Mouse (Mus musculus): ENCODE data around the gene Slc6a11.

- TF ChIP-seq CTCF (IDR thresholded peaks at IDR 0.05 in 2 of 3, conservative IDR thresholded peaks at IDR 0.05 in 1 of 3; ENCODE audit: control insufficient read depth in 1 of 3, insufficient read depth in 1 of 3, low read depth in 2 of 3, low read length in 3 of 3, poor library complexity in 1 of 3, severe bottlenecking in 1 of 3) (no peak), HCFC1 (IDR thresholded peaks at IDR 0.05; ENCODE audit: low read depth, low read length) (no peak), USF2 (IDR thresholded peaks at IDR 0.05; ENCODE audit: borderline replicate concordance in 1 of 2, insufficient read depth in 1 of 2, low read depth in 1 of 2, low read length in 2 of 2) (no peak), POLR2A (IDR thresholded peaks at IDR 0.05; ENCODE audit: control insufficient read depth in 1 of 2, insufficient read depth in 1 of 2, low read depth in 1 of 2, low read length in 2 of 2, poor library complexity in 1 of 2) (no peak), NELFE (IDR thresholded peaks at IDR 0.05; ENCODE audit: low read depth, low read length) (no peak), GABPA (IDR thresholded peaks at IDR 0.05; ENCODE audit: low read depth, low read length) (no peak)
Observed at GRCm38 (mm10) chr6:114264426-114264825, 133.4 kb downstream of the Slc6a11 start.

Measured in MEL (cell line).